Mouse (Mus musculus) erythroid progenitor cell, adult 5-6 weeks (primary cell): Measurements from ENCODE around the gene Mms19. TPM values are rescaled to one million over a fixed set of nuclear protein-coding genes. Genes with fewer than 3 reads are reported as not detected.

Source experiments
- ATAC-seq: replicated peaks from 2 replicates; pipeline ENCODE4 v1.8.0; 2016; ENCODE audit warnings: moderate number of reproducible peaks, mild to moderate bottlenecking, moderate TSS enrichment, inconsistent platforms; ENCODE audit not compliant: poor library complexity, low FRiP score, severe bottlenecking
- total RNA-seq, 2 experiments: library from RNA; stranded (forward) in 1 of 2; stranded (reverse) in 1 of 2; fragments of 150-400 nt in 1 of 2; fragments of 186-747, 209-891 nt in 1 of 2; gene quantifications; 2 replicates each; pipeline versions ENCODE4 v1.2.3 to v1.2.4; 2015 to 2017; ENCODE audit warnings: low replicate concordance in 2 of 2

Mms19 gene
- total RNA-seq, 2 experiments from 2014 or later = 15.4 to 20.5 TPM

- ATAC-seq = no peak
Measured at GRCm38 (mm10) chr19:41999688-42000283, 18.8 kb upstream of the Mms19 start.

- ATAC-seq = no peak
Measured at GRCm38 (mm10) chr19:41998770-41999548, 18.0 kb upstream of the Mms19 start.

GRCm38 (mm10) chr19:41997090-41997489 is 16.1 kb upstream of the Mms19 start:
- no peak for ATAC-seq

- ATAC-seq = no peak
Measured at GRCm38 (mm10) chr19:41995483-41995882, 14.5 kb upstream of the Mms19 start.

GRCm38 (mm10) chr19:41994023-41994422 is 13.1 kb upstream of the Mms19 start:
- no peak for ATAC-seq

GRCm38 (mm10) chr19:41993484-41993883 is 12.5 kb upstream of the Mms19 start:
- no peak for ATAC-seq

- ATAC-seq = no peak
Measured at GRCm38 (mm10) chr19:41992971-41993370, 12.0 kb upstream of the Mms19 start.

- no peak for ATAC-seq
Measured at GRCm38 (mm10) chr19:41991926-41992477, 11.0 kb upstream of the Mms19 start.

GRCm38 (mm10) chr19:41989810-41990209 is 8.9 kb upstream of the Mms19 start:
- no peak for ATAC-seq

- no peak for ATAC-seq
Measured at GRCm38 (mm10) chr19:41987206-41987605, 6.2 kb upstream of the Mms19 start.

- ATAC-seq = no peak
Measured at GRCm38 (mm10) chr19:41985994-41986393, 5.0 kb upstream of the Mms19 start.

GRCm38 (mm10) chr19:41982791-41983150 is 1.8 kb upstream of the Mms19 start:
- ATAC-seq = no peak

- ATAC-seq = no peak
Measured at GRCm38 (mm10) chr19:41981931-41982790, 1.2 kb upstream of the Mms19 start.

GRCm38 (mm10) chr19:41981595-41981927 is 604 bp upstream of the Mms19 start, which contains the start of gene Ubtd1:
TSS of gene Ubtd1 (plus strand) at chr19:41981763.
- no peak for ATAC-seq

- ATAC-seq = peak; percentile 26
Measured at GRCm38 (mm10) chr19:41980422-41980818, 537 bp downstream of the Mms19 start.

- ATAC-seq = no peak
Measured at GRCm38 (mm10) chr19:41973891-41974794, 6.8 kb downstream of the Mms19 start.

- no peak for ATAC-seq
Measured at GRCm38 (mm10) chr19:41969618-41970017, 11.3 kb downstream of the Mms19 start.

GRCm38 (mm10) chr19:41953574-41953973 is 27.4 kb downstream of the Mms19 start:
- ATAC-seq = no peak

- ATAC-seq = no peak
Measured at GRCm38 (mm10) chr19:41952287-41952686, 28.7 kb downstream of the Mms19 start.
